Mouse (Mus musculus) adrenal gland, adult 8-10 months (tissue): Measurements from ENCODE around the gene Lag3. TPM values are rescaled to one million over a fixed set of nuclear protein-coding genes. Genes with fewer than 3 reads are reported as not detected.

ENCODE experiments used
- DNase-seq: peaks from one replicate; pipeline ENCODE4 v3.0.0; 2022
- total RNA-seq, 4 experiments: library from RNA; stranded (reverse); gene quantifications; 2 replicates each; pipeline ENCODE4 v1.2.4; 2022

Gene Lag3
- 1 to 10 TPM; 1.1 to 2.7 (median 1.2) TPM for total RNA-seq

- no peak for DNase-seq
Observed at GRCm38 (mm10) chr6:124911533-124912218, at the start of gene Lag3. Gene Lag3, minus strand, starts transcription at chr6:124911705.

GRCm38 (mm10) chr6:124961021-124961420, 49.5 kb upstream of the Lag3 start:
- peak; percentile 67 for DNase-seq

- DNase-seq, result no peak
Observed at GRCm38 (mm10) chr6:124959960-124960359, 48.5 kb upstream of the Lag3 start.

GRCm38 (mm10) chr6:124958127-124958526, 46.6 kb upstream of the Lag3 start:
- DNase-seq, result no peak

GRCm38 (mm10) chr6:124955212-124955611, 43.7 kb upstream of the Lag3 start:
- no peak for DNase-seq

- no peak for DNase-seq
Observed at GRCm38 (mm10) chr6:124953991-124954715, 42.6 kb upstream of the Lag3 start.

- DNase-seq, result no peak
Observed at GRCm38 (mm10) chr6:124943526-124943925, 32.0 kb upstream of the Lag3 start.

GRCm38 (mm10) chr6:124941679-124942078, 30.2 kb upstream of the Lag3 start:
- DNase-seq, result no peak

- no peak for DNase-seq
Observed at GRCm38 (mm10) chr6:124938554-124938953, 27.0 kb upstream of the Lag3 start.

GRCm38 (mm10) chr6:124937493-124937892, 26.0 kb upstream of the Lag3 start:
- DNase-seq, result no peak

GRCm38 (mm10) chr6:124936681-124937080, 25.2 kb upstream of the Lag3 start:
- DNase-seq, result no peak

- DNase-seq, result no peak
Observed at GRCm38 (mm10) chr6:124934670-124935069, 23.2 kb upstream of the Lag3 start.

GRCm38 (mm10) chr6:124933127-124933526, 21.6 kb upstream of the Lag3 start:
- DNase-seq, result no peak

- no peak for DNase-seq
Observed at GRCm38 (mm10) chr6:124932314-124932695, 20.8 kb upstream of the Lag3 start.

- no peak for DNase-seq
Observed at GRCm38 (mm10) chr6:124931525-124932313, 20.2 kb upstream of the Lag3 start.

GRCm38 (mm10) chr6:124930754-124931524, 19.4 kb upstream of the Lag3 start, which contains the start of gene Mlf2:
Gene Mlf2, plus strand, starts transcription at chr6:124931386.
- peak; percentile 98 for DNase-seq

- DNase-seq, result no peak
Observed at GRCm38 (mm10) chr6:124930231-124930630, 18.7 kb upstream of the Lag3 start.

GRCm38 (mm10) chr6:124925941-124926340, 14.4 kb upstream of the Lag3 start:
- no peak for DNase-seq

- DNase-seq, result no peak
Observed at GRCm38 (mm10) chr6:124925173-124925793, 13.8 kb upstream of the Lag3 start.

- no peak for DNase-seq
Observed at GRCm38 (mm10) chr6:124921539-124921938, 10.0 kb upstream of the Lag3 start.

- no peak for DNase-seq
Observed at GRCm38 (mm10) chr6:124920318-124921085, 9.0 kb upstream of the Lag3 start.
